Mouse (Mus musculus) adrenal gland, adult 2 months (tissue): ENCODE data around the gene Gnao1. TPM values are rescaled to one million over a fixed set of nuclear protein-coding genes. Genes with fewer than 3 reads are reported as not detected.
A peak's percentile ranks its signal among the peaks of the same experiment; 100 is the strongest.

Source experiments
- DNase-seq: peaks from one replicate; pipeline ENCODE4 v3.0.0; 2021
- polyA plus RNA-seq: library from polyadenylated mRNA; depleted of rRNA; stranded (reverse); fragments of >200 nt; gene quantifications from 2 replicates; pipeline ENCODE4 v1.2.3, GENCODE M21; 2012
- total RNA-seq, 2 experiments: library from RNA; stranded (reverse); gene quantifications; 2 replicates each; pipeline ENCODE4 v1.2.3; 2021

The Gnao1 gene
- total and polyA plus RNA-seq, 3 experiments: 22.8 to 35.3 (median 31.7) TPM

DNA sequence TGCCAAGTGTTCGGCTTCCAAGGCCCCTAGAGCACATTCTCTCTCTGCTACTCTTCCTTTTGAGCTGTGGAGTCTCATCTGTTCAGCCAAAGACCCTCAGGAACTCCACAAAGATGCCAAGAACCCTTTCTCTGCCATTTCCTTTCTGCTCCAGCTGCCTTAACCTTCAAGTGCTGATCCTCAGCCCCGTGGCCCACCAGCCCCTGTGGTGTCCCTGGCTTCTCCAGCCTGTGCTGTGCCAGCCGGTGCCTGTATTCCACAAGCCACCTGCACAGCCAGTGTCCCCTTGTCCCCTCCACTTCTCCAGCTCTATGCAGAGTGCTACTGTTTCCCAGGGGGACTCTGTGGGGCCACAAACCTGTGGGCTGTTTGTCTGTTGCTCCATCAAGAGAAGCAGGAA, 83.8 kb downstream of the Gnao1 start:
- no peak for DNase-seq

DNA sequence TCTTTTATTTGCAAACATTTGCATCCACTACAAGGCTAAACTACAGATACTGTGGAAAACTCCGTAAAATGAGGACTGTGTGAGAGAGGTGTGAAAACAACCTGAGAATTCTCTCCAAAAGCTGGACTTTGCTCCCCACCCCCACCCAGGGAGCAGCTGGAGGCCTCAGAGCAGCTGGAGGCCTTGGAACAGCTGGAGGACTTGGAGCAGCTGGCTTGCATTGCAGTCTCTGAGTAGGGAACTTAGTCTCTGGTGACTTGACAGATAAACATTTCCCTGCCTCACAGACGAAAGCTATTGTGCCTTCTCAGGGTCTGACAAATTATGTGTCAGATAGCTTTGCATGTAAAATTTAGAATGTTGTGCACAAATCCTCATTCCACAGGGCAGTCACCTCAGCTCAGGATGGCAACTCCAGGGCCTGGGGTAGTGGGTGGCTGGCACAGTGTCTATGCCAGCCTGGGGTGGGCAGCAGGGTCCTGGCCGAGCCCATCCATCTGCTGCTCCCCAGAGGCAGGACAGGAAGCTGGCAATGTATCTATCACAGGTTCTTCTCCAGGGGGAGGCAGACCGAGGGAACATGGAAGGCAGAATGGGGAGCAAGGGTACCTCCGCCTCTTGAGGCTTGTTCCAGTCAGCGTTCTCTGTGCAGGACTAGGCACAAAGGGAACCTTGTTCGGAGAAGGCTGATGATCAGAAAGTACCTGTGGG, 87.2 kb downstream of the Gnao1 start:
- DNase-seq: no peak

DNA sequence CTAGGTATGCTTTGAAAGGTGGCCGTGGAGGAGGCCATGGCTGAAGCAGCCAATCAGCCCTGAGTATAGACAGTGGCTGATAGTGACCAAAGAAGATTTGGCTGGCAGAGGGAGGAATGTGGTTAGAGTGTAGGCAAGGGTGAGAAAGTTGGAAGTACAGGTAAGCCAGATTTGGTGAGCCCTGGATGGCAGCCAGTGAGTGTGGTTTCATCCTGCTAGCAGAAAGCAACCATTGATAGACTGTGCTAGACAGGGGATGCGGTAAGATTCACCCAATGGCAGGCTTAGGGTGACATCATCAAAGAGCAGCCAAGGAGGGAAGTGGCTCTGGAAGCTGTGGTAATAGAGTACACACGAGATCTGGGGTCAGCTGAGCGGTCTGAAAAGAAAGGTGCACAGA, 88.8 kb downstream of the Gnao1 start:
- DNase-seq: no peak

DNA sequence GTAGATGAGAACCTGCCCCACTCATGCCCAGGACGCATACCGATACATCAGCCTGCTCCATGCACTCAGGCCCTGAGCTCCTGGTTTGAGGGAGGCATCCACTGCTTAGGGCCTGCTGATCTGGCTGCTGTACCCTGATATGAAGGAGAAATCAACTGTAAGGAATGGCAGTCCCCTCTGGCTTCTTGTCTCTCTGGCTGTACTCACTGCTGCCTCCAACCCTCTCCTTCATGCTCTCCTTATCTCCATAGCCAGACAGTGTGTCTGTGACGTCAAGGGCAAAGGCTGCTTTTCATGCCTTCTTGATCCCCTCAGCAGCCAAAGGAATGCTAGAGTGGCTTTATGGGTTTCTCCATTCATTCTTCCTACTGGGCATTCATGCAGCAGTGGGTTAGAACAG, 92.3 kb downstream of the Gnao1 start:
- DNase-seq: no peak

DNA sequence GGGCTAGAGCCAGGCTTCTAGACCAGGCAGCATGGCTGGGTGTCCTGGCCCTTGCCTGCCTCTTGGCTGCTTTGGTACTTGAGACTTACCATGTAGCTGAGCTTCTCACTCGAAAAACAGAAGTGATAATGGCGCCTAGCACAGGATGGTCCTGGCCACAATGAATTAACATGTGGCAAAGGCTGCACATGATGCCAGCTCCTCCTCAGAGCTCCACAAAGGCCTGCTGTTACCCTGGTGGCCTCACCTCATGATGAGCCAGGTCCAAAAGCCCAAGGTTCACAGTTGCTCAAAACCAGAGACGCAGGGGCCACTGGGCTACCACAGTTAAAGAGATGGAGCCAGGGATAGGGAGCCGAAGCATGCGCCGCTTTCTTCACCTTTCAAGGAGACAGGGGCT, 97.2 kb downstream of the Gnao1 start:
- no peak for DNase-seq

DNA sequence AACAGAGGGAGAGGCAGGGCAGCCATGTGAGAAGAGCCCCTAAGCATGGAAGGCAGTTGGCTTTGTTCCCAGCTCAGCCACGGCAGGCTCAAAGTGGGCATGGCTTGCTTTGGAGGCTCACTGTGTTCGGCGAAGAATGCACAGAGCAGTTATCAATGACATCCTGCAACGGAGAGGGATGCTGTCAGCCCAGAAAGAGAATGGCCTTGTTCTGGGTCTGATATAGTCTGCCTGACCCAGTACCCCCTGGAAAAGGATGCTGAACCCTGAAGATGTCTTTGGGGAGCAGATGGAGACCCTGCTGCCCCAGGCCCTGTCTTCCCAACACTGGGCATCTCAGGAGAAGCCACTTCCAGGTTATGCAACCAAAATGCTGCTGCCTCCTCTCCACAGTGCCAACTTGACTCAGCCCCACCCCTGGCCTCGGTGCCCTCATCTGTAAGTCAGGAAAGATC, 98.2 kb downstream of the Gnao1 start:
- DNase-seq: no peak

DNA sequence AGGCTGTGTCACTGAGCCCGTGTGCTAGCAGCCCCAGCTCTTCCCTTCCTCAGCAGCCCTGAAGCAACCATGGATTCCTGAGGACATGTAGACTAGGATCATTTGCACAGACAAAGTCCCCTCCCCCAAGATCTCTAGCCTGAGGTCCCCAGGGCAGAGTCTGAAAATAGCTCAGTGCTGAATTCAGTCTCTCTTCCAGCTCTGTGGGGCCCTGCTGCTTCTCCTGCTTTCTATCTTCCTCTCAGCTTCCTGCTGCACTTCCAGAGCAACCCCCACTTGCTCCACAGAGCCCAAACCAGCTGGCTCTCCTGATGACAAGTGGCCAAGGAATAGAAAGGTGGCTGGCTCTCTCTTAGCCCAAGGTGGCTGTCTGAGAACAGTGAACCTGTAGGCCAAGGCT, 98.8 kb downstream of the Gnao1 start:
- no peak for DNase-seq

DNA sequence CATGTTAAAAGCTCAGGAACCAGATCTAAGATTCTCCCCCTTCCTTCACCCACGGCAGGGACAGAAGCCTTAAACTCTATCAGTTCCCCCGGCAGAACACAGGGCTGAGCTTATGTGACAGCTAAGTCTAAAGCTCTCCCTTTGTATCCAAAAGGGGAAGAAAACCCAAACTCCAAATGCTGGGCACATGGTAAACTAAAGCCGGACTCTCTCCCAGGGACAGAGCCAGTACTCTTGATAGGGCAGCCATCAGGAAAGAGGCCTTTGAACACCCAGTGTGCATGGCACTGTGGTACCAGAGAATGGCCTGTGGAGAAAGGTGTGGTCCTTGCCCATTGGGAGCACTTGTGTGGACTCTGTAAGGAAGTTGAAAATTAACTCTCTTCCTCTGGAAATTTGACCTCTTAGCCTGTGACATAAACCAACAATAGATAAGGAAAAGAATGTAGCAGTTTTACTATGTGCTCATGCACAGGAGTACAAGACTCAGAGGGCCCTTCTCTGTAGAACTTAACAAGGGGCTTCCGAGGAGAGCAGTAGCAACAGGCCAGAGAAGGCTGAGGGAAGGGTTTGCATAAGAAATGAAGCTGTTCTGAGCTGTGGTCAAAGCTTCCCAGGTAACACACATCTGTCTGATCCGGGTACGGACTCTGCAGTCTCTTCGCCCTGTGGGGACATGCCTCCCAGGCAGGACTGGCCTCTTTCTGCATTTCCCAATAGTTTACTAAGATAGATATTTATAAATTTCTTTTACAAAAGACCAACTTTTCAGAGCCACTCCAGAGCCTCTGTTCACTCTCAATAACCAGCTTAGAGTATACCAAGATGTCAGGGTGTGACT, 102.2 kb downstream of the Gnao1 start:
- DNase-seq: no peak

DNA sequence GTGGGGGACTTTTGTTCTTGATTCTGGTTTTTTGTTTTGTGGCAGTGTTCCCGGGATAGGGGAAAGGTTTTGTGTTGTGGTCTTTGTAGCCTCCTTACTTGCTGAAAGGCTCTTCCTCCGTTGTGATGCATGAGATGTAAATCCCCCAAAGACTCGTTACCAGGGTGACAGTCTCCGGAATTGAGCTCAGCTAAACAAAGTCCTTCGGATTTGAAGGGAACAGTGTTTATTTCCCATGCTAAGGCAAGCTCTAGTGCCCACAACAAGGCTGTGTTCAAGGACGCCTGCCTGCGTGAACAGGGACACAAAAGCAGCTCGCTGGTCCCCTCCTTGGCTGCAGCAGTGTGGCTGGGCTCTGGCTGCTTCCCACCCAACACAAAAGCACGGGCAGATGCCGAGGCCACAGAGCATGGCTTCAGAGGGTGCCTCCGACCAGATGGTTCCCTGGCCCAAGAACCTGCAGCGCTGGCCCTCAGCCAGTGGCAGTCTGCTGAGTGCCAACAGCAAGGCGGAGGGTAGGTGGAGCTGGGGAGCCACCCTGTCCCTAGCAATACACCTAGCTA, 108.2 kb downstream of the Gnao1 start:
- peak; percentile 55 for DNase-seq

DNA sequence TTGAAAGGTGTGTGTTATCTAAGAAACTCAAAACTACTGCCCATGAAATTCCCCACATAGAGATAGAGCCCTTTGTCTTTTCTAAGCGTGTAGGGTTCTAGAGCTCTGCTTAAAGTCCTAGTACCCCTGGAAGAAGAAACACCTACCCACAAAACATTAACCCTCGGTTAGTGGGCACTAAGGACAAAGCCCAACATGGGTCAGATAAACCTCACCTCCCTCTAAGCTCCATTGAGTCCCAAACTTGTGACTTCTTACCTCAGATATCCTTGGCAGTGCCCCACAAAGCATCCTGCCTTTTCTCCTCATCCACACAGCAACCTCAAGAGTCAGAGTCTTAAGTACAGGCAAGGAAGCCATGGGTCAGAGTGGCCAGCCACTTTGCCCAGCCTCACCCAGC, 108.8 kb downstream of the Gnao1 start:
- no peak for DNase-seq

DNA sequence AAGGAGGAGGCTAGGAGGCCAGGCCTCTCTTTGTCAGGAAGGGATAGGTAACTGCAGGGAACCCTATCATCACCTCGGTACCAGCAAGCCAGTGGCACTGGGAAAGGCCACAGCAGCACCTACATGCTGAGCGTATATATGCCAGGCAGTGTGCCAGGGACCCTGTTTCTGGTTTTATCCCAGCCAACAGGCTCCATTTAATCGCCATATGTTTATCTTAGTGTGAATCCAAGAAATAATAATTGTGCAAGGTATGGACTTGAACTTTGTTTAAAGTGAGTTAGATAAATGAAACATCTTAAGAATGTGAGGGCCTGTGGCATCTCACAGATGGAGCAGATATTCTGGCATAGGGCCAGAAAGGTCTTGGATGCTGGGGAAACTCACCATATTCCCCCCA, 109.7 kb downstream of the Gnao1 start:
- DNase-seq: no peak

DNA sequence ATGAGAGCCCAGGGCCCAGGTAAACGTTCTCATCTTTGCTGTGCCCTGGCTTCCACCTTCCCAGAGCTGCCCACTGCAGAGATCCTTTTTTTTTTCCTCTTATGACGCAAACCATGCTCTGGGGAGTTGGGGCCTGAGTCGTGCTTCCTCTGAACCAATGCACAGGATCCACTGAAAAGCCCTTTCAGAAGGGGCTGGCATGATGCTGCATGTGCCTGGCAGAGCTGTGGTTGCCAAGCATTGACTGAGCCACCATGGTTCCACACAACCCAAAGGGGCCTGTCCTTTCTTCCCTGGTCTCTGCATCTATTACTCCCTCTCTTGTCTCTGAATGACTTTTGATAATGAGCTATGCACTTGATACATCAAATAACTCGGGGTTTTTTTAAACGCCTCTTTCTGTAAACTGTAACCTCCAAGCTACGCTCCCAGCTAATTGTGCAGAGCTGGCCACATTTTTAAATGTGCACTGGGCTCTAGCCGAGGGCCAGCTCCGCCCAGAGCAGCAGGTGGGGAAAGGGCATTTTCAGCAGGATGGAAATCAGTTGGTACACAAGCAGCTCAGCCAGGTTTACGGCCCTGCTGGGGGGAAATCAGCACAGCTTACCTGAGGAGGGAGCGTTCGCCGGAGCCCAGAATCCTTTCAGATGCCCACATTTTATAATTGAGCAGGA, 110.3 kb downstream of the Gnao1 start:
- DNase-seq: no peak

DNA sequence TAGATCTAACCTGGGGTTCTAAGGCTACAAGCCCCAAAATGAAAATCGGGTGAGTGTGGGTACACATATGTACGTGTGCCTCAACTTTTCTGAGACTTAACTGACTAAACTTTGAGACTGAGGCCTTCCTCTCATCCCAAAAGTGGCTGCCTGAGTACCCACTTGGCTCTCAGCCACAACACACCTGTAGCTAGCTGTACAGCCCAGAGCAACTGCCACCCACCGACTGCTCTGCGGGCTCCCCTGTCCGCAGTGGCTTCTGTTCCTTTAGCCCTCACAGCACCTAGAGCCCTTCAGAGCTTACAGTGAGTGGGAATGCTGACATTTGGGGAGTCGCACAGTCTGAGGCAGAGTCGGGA, 110.8 kb downstream of the Gnao1 start:
- DNase-seq: no peak

DNA sequence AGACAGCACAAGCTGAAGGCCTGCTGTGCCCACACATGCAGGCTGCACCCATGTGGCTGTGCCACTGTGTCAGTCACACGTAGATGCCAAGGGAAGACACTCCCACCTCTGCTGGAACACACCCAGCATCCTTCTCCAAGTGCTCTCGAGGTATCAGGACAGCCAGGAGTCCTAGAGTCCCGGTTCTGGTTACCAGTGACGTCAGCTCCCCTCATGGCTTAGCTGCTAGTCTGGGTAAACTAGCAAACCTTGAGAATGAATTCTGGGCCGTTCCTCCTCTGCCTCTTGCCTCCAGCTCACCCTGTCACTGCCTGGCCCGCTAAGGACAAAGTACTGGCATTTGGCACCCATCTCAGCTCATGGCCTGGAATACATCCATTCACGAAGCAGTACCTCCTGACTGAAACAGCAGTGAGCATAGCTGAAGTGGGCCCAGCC, 114.2 kb downstream of the Gnao1 start:
- no peak for DNase-seq

DNA sequence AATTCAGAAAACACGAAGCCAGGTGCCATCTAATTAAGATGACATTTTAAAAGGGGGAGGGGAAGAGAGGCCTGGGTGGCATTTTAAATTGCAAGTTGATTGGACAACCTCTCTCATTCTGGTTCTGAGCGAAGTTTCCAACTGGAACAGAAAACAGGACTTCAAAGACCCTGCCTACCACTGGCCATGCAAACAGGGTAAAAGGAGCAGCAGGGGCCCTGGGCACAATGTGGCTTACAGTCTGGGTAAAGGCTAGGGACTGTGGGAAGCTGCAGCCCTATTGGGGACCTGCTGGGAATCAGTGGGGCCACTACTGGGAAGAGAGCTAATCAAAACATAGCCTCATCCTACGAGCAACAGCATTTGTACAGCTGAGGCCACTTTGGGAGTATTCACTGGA, 115.7 kb downstream of the Gnao1 start:
- no peak for DNase-seq

DNA sequence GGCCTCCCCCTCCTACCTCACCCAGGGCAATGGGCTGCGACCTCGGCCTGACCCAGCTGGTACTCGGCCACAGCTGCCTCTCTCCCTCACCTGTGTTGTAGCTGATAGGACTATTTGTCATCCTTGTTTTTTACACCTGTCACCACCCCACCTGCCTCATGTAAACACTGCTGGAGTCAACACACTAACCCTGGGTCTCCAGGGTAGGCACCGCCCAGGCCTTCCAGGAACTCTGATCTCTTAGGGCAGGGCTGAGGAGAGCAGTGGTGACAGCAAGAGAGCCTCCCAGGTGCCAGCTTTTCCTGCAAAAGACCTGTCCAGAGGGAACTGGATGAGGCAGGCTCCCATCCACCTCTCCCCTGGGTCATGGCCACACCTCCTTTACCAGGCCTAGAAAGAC, 119.5 kb downstream of the Gnao1 start:
- DNase-seq: no peak

DNA sequence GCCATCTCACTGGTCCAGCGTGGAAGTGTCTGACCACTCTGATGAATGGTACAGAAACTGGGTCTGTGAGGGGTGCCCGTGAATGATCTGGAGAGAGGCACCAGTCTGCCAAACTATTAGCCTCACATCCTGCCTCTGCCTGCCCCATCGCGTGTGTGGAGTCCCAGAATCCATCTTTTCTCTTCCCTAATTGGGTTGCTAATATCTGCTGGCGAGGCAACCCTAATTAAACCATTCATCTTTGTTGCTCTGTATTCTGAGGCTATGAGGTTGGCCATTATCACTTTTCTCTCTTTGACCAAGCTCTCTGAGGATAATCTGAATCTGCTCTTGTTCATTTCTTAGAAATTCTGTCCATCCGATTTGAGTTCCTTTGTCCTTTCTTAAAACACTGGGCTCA, 121.6 kb downstream of the Gnao1 start:
- no peak for DNase-seq

DNA sequence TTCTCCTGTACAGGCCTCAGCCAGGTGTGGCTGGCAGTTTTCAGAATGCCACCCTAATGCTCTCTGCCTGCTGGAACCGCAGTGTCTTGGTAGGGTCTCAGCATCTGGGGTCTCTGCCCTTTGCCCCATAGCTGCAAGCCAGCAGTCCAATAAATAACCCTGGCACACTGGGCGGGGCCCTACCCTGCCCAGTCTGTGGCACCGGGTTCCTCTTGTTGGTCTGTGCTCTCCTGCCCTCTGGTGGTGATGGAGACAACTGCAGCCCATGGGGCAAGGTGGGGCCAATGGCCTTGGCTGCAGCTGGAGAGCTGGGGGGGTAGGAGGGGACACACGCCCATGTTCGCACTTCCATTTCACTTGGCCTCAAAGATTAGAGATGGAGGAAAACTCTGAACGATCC, 123.1 kb downstream of the Gnao1 start:
- peak; percentile 77 for DNase-seq

DNA sequence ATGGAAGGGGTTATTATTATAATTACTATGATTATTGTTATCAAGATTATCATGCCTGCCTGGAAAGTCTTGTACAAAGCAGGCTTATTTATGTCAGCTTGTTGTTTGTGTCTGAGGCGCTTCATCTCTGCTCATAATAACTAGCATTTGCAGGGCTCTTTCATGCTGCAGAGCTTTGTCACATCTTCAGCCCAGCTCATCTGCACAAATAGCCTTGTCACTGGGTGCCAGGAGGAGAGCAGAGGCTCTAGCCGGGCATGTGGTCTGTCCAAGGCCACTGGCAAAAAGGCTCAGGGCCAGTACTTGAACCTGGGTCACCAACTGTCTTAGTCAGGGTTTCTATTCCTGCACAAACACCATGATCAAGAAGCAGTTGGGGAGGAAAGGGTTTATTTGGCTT, 123.5 kb downstream of the Gnao1 start:
- DNase-seq: no peak

DNA sequence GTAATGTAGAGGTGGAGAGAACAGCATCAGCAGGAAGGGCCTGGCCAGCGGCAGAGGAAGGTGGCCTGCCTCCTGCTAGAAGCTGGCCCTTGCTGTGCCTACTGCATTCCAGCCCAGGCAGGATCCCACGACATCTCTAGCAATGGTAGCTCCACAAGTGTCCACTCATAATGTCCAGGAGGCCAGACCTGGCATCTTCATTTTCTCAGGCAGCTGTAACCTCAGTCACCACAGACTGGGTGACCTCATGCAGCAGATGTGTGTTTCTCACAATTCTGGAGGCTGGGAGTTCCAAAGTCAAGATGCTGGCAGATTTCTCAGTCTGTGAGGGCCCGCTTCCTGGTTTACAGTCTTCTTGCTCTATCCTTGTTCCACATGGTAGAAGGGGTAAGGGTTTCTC, 128.4 kb downstream of the Gnao1 start:
- no peak for DNase-seq

DNA sequence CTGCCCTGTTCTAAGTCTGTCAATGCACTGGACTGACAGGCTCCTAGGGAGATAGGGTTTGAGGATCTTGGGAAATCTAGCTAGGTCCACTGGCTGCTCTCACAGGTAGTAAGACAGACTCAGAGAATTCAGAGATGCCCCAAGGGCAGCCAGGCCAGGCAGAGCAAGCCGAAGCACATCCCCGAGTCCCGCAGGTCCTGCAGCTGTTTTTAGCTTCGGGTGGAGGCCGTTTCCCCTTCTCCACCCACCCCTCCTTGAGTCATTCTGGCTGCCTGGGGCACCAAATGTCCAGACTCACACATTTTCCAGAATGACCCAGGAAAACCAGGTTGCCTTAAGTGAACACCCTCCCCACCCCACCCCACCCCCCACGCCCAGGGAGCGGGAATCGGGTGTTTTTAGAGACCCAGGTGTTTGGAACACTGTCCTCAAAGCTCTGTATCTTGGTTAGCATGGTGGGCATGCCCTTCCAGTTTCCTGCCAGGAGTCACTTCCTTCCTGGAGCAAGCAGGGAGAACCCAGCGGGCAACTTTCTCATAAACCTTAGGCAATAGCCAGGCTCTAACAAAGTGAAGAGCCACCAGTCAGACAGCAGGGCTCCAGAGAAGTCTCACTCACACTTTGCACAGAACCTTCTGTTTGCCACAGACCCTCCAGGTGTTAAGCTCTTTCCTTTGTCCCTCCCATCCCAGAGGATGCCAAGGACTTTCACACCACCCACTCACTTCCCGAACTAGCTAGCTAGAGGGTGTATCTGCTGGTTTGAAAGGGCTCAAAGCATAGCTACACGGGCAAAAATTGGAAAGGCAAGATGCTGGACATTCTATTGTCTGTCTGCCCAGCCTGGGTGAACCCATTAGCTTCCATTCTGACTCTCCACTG, 131.0 kb downstream of the Gnao1 start:
- no peak for DNase-seq

DNA sequence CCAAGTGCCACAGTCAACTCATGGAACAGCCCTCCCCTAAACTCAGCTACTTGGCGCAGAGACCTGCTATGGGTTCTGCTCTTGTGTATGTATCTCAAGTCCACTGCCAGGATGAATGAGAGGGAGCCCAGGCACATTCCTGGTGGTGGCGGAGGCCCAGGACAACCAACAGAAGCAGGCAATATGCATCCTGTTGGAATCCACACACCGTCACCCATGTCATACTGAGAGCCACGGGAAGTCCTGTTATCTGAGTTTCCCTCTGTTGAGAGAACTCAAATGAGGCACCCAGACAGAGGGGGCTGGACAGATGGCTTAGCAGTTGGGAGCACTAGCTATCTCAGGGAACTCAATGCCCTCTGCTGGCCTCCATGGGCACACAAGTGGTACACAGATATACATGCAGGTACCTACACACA, 131.9 kb downstream of the Gnao1 start:
- no peak for DNase-seq
